ENCODE assay signal across 9 mouse cellular contexts in genomic region chr19:30664269-30664668, GRCm38 (mm10).
A peak's percentile ranks its signal among the peaks of the same experiment; 100 is the strongest.
DNase-seq lines count a peak whose midpoint lies in the region; ATAC-seq and TF ChIP-seq lines count a peak whose summit lies in the region.
"Had no signal": no experiment of that assay in that cellular context is flagged by ENCODE, and none has a peak within 500 bp of the region (broad histone marks: within the 10 kb centered on the region; RNA-seq: fewer than 3 reads in every experiment).

No protein-coding gene starts in this region.

- ATAC-seq in kidney, postnatal 0 days (replicated peaks; ENCODE audit: low FRiP score, low read depth): no peak
- ATAC-seq in liver, embryonic 11.5 days (replicated peaks; ENCODE audit: low FRiP score): no peak
- ATAC-seq in neural tube, embryonic 14.5 days (ENCODE audit: low read depth): peak; percentile 88

- no peaks in the 10 kb centered on the region for H3K9me3 ChIP-seq in kidney, postnatal 0 days (replicated peaks; ENCODE audit: low read length)
- H3K9me3 ChIP-seq in liver, embryonic 11.5 days (ENCODE audit: control insufficient read depth, low read length): no peaks in the 10 kb centered on the region
- H3K9me3 ChIP-seq in neural tube, embryonic 14.5 days (ENCODE audit: control insufficient read depth, low read length): no peaks in the 10 kb centered on the region

- TF ChIP-seq POLR2A in cortical plate, adult 2 months (IDR thresholded peaks at IDR 0.05; ENCODE audit: extremely low read depth, insufficient read depth, low read length): no peak

- no peaks in the 10 kb centered on the region for H3K27me3 ChIP-seq in kidney, postnatal 0 days (ENCODE audit: insufficient read depth, low read length)
- no peaks in the 10 kb centered on the region for H3K27me3 ChIP-seq in liver, embryonic 11.5 days (replicated peaks; ENCODE audit: control insufficient read depth, insufficient read depth, low read length)
- no peaks in the 10 kb centered on the region for H3K27me3 ChIP-seq in neural tube, embryonic 14.5 days (ENCODE audit: control insufficient read depth, insufficient read depth, low read length)

- H3K4me3 ChIP-seq in cortical plate, adult 2 months (ENCODE audit: insufficient read depth, low read length): no peak overlapping the region
- H3K4me3 ChIP-seq in kidney, postnatal 0 days (replicated peaks; ENCODE audit: low read depth, low read length): no peak overlapping the region
- no peak overlapping the region for H3K4me3 ChIP-seq in liver, embryonic 11.5 days (ENCODE audit: low read depth, low read length)
- H3K4me3 ChIP-seq in neural tube, embryonic 14.5 days (ENCODE audit: low read depth, low read length): no peak overlapping the region
- H3K4me3 ChIP-seq: erythroblast, embryonic 14.5 days had no signal

- no peaks in the 10 kb centered on the region for H3K36me3 ChIP-seq in kidney, postnatal 0 days (ENCODE audit: insufficient read depth, low read length)
- no peaks in the 10 kb centered on the region for H3K36me3 ChIP-seq in liver, embryonic 11.5 days (ENCODE audit: control insufficient read depth, insufficient read depth, low read length)
- H3K36me3 ChIP-seq in neural tube, embryonic 14.5 days (ENCODE audit: control insufficient read depth, insufficient read depth, low read length): no peaks in the 10 kb centered on the region

- DNase-seq in 3T3-L1 (ENCODE audit: low read depth, low spot score) (peak; percentile 76), R1 (ENCODE audit: low read depth, low spot score) (peak; percentile 55)
- peak; percentile 28 for DNase-seq in gastrocnemius, postnatal 14 days
- DNase-seq in kidney, postnatal 0 days (ENCODE audit: low spot score): peak; percentile 72
- peak; percentile 35 for DNase-seq in liver, embryonic 11.5 days (ENCODE audit: low spot score)
- DNase-seq in urinary bladder, postnatal 25 days (ENCODE audit: low spot score): peak; percentile 39

- no peak overlapping the region for H3K4me2 ChIP-seq in kidney, postnatal 0 days (ENCODE audit: low read length)
- H3K4me2 ChIP-seq in liver, embryonic 11.5 days: no peak overlapping the region
- no peak overlapping the region for H3K4me2 ChIP-seq in neural tube, embryonic 14.5 days (ENCODE audit: low read depth, low read length)

- intact Hi-C loops in gastrocnemius, postnatal 14 days (cut with DNase I; ENCODE audit: low total_unique reads): no loop called here

- H3K4me1 ChIP-seq in cortical plate, adult 2 months (ENCODE audit: control insufficient read depth, insufficient read depth, low read length): no peaks in the 10 kb centered on the region
- no peaks in the 10 kb centered on the region for H3K4me1 ChIP-seq in kidney, postnatal 0 days (replicated peaks; ENCODE audit: insufficient read depth, low read length)
- no peaks in the 10 kb centered on the region for H3K4me1 ChIP-seq in liver, embryonic 11.5 days (replicated peaks; ENCODE audit: control insufficient read depth, insufficient read depth, low read length)
- no peaks in the 10 kb centered on the region for H3K4me1 ChIP-seq in neural tube, embryonic 14.5 days (ENCODE audit: control insufficient read depth, insufficient read depth, low read length)

- no peak overlapping the region for H3K9ac ChIP-seq in kidney, postnatal 0 days (ENCODE audit: low read depth, low read length)
- H3K9ac ChIP-seq in liver, embryonic 11.5 days (ENCODE audit: low read depth, low read length): no peak overlapping the region
- no peak overlapping the region for H3K9ac ChIP-seq in neural tube, embryonic 14.5 days (replicated peaks; ENCODE audit: low read depth, low read length)

- peak; percentile 85 for TF ChIP-seq CTCF in cortical plate, adult 2 months (IDR thresholded peaks at IDR 0.05; ENCODE audit: extremely low read depth, insufficient read depth, low read length)
- TF ChIP-seq CTCF in kidney, postnatal 0 days (IDR thresholded peaks at IDR 0.05; ENCODE audit: low read depth): peak; percentile 90

- WGBS in kidney, postnatal 0 days: 7% methylated on average over 8 of the region's 8 CpGs
- 9% methylated on average over 8 of the region's 8 CpGs for WGBS in liver, embryonic 11.5 days
- 8% methylated on average over 8 of the region's 8 CpGs for WGBS in neural tube, embryonic 14.5 days

- no peak overlapping the region for H3K27ac ChIP-seq in cortical plate, adult 2 months (ENCODE audit: insufficient read depth, low read length)
- H3K27ac ChIP-seq in kidney, postnatal 0 days: no peak overlapping the region
- H3K27ac ChIP-seq in liver, embryonic 11.5 days (ENCODE audit: low read depth, low read length): no peak overlapping the region
- no peak overlapping the region for H3K27ac ChIP-seq in neural tube, embryonic 14.5 days (ENCODE audit: low read depth, low read length)
